Mouse (Mus musculus) heart, embryonic 13.5 days (tissue): ENCODE data around the gene Lrrc10b. TPM values are rescaled to one million over a fixed set of nuclear protein-coding genes. Genes with fewer than 3 reads are reported as not detected.

Experiments used
- ATAC-seq: fragments of 200-750 bp; cut with Nextera tagmentation; 2 replicates; pipeline ENCODE4 v1.8.0; 2017; ENCODE audit warnings: moderate TSS enrichment; ENCODE audit not compliant: insufficient number of reproducible peaks, low FRiP score, low TSS enrichment; ENCODE audit errors: extremely low read depth
- H3K27ac ChIP-seq: fragments of 300-500 bp; sonication (generic); replicated peaks from 2 replicates; pipeline ENCODE4 v1.5.1; 2015; ENCODE audit warnings: moderate library complexity, mild to moderate bottlenecking, inconsistent platforms
- H3K27me3 ChIP-seq: fragments of 300-500 bp; sonication (generic); replicated peaks from 2 replicates; pipeline ENCODE4 v1.6.1; 2015; ENCODE audit warnings: mild to moderate bottlenecking, inconsistent platforms
- H3K36me3 ChIP-seq: fragments of 300-500 bp; sonication (generic); 2 replicates; pipeline ENCODE4 v1.6.1; 2015; ENCODE audit warnings: mild to moderate bottlenecking, inconsistent platforms
- H3K4me1 ChIP-seq: fragments of 300-500 bp; sonication (generic); 2 replicates; pipeline ENCODE4 v1.6.1; 2015; ENCODE audit warnings: inconsistent platforms
- H3K4me2 ChIP-seq: fragments of 300-500 bp; sonication (generic); 2 replicates; pipeline ENCODE4 v1.6.1; 2015; ENCODE audit warnings: inconsistent platforms, mild to moderate bottlenecking, moderate library complexity
- H3K4me3 ChIP-seq: fragments of 300-500 bp; sonication (generic); 2 replicates; pipeline ENCODE4 v1.5.1; 2015; ENCODE audit warnings: moderate library complexity, mild to moderate bottlenecking, inconsistent platforms
- H3K9ac ChIP-seq: fragments of 300-500 bp; sonication (generic); 2 replicates; pipeline ENCODE4 v1.6.1; 2015; ENCODE audit warnings: inconsistent platforms, mild to moderate bottlenecking, moderate library complexity
- H3K9me3 ChIP-seq: fragments of 300-500 bp; sonication (generic); 2 replicates; pipeline ENCODE4 v1.6.1; 2016; ENCODE audit warnings: inconsistent platforms
- WGBS: fragments of 180-500 bp; shearing (Covaris S2); methylation state at CpG from one replicate; pipeline ENCODE4 v1.1.7; 2015; ENCODE audit warnings: mixed read lengths; 5-methylcytosine and 5-hydroxymethylcytosine counted together
- polyA plus RNA-seq: library from polyadenylated mRNA; unstranded; fragments of >200 nt; fragmentation: Nextera tagmentation; extraction: Ambion mirVana; gene quantifications from 2 replicates; pipeline ENCODE4 v1.2.1, GENCODE M21; 2015

The Lrrc10b gene
- polyA plus RNA-seq, 1 experiment from 2014 or later = 0.11 TPM

DNA sequence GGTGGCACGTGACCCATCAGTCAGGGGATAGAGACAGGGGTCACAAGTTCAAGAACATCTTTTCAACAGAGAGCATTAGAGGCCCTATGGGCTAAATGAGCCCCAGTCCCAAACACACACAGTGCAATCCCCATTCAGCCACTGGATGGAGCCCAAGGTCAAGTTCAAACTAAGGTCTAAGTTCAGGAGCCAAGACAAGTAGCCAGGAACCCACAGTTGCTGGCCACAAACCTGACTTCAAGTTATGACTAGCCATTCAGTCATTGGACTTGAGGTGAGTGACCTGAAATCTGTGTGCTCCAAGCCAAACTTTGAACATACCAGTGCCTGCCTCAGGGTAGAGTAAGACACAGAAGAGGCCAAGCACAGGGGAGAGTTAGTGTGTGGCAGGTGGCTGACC, 19.8 kb downstream of the Lrrc10b start:
- Histone ChIP-seq H3K36me3 (no peaks in the 10 kb centered on the region), H3K4me3 (no peak overlapping the region), H3K27ac (no peak overlapping the region), H3K4me2 (no peak overlapping the region), H3K27me3 (peaks cover 59% of the 10 kb centered on the region), H3K9ac (no peak overlapping the region), H3K9me3 (no peaks in the 10 kb centered on the region), H3K4me1 (peaks cover 23% of the 10 kb centered on the region)
- 48% methylated on average over 1 of the region's 1 CpGs for WGBS
- ATAC-seq = no peak

DNA sequence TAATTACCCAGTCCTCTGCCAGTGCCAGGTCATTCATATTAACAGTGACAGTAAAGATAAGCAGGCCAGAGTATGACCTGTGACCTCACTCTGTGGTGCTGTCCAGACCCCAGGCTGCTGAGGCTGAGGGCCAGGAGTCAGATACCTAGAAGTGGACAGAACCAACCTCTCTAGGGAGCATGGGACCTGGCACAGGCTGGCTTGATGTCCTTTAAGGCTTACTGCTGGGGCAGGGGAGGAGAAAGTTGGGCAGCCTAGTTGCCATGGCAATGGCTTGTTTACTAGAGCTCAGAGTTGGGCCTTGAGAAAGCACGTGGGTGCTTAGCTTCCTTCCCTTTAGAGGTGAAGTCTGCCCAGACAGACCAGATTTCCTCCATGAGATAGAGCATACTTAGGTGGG, 20.5 kb downstream of the Lrrc10b start:
- WGBS = 26% methylated on average over 1 of the region's 1 CpGs
- Histone ChIP-seq H3K9ac (no peak overlapping the region), H3K4me2 (no peak overlapping the region), H3K27ac (no peak overlapping the region), H3K36me3 (no peaks in the 10 kb centered on the region), H3K4me3 (no peak overlapping the region), H3K4me1 (peaks cover 25% of the 10 kb centered on the region), H3K9me3 (no peaks in the 10 kb centered on the region), H3K27me3 (peaks cover 59% of the 10 kb centered on the region)
- ATAC-seq = no peak

DNA sequence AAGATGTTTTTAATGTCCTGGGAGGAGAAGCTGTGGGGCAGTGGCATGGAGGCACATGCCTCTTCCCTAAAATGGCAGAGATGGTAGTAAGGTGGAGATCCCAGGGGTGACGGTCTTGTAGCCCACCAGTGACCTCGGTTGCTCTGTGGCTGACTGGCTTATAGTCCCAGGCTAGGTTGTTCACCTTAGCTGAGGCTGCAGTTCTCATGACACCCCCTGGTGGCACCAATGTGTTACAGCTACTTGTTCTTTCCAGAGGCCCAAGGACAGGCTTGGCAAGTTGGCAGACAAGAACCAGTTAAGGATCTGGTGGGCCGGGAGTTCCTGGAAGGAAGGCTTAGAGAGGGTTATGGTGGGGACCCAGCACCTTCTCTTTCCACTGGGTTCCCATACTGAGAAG, 21.4 kb downstream of the Lrrc10b start:
- 25% methylated on average over 3 of the region's 3 CpGs for WGBS

DNA sequence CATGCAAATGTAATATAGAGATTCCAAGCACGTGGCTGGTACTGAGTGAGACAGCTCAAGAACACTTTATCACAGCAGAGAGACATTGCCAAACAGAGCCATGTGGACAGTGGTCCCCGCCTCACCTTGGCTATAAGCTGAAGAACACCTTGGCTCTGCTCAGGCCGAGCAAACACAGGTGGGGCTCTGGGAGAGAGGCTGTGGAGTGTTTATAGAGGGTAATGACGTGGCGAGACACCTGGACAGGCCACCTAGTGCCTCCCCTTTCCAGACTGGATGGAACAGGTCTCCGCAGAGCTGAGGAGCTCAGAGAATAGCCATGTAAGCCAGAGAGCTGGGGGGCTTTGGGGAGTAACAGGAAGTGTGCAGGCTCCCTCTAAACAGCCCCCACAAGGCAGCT, 22.3 kb downstream of the Lrrc10b start:
- no peak overlapping the region for H3K4me3 ChIP-seq
- peaks cover 40% of the 10 kb centered on the region for H3K4me1 ChIP-seq
- H3K4me2 ChIP-seq = no peak overlapping the region
- 0 out of 2 replicates have a peak overlapping the region, but pooled peaks have one; percentile 37 for H3K27ac ChIP-seq
- H3K36me3 ChIP-seq = no peaks in the 10 kb centered on the region
- peaks cover 56% of the 10 kb centered on the region for H3K27me3 ChIP-seq
- no peak for ATAC-seq
- no peaks in the 10 kb centered on the region for H3K9me3 ChIP-seq
- 71% methylated on average over 6 of the region's 6 CpGs for WGBS
- H3K9ac ChIP-seq = no peak overlapping the region

More for the DNA sequence above, 21.4 kb downstream of the Lrrc10b start:
- H3K27ac ChIP-seq = no peak overlapping the region
- H3K27me3 ChIP-seq = peaks cover 56% of the 10 kb centered on the region
- H3K9ac ChIP-seq = no peak overlapping the region
- H3K9me3 ChIP-seq = no peaks in the 10 kb centered on the region
- H3K4me1 ChIP-seq = peaks cover 30% of the 10 kb centered on the region
- H3K4me2 ChIP-seq = no peak overlapping the region
- ATAC-seq = no peak
- H3K36me3 ChIP-seq = no peaks in the 10 kb centered on the region
- H3K4me3 ChIP-seq = no peak overlapping the region

DNA sequence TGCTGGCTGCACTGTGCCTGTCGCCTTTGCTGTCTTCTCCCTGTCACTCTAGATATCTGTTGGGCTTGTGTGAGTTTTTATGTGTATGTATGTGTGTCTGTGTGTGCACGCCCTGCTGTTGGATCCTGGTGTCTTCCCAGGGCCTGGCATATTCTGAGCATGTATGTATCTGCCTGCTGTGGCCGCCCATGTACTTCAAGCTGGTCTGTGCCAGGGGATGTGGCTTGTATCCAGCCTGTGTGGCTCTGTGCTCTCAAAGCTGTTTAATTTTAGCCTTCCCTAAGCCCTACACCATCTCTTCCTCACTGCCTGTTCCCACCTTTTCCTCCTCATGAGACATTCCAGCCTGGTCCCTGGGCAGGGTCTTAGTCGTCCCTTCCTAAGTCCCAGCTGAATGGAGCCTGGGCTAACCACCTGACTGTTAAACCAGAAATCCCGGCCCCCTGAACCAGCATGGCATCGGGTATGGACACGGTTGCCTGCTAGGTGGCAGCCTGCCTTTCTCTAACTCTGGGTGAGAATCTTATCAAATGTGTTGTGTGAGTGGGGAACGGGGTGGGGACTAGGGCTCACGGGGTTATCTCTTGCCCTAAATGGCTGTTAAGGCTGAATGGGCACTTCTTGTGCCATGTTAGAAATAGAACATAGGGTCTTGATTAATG, 23.3 kb downstream of the Lrrc10b start:
- Histone ChIP-seq H3K4me2 (0 out of 2 replicates have a peak overlapping the region, but pooled peaks have one; percentile 2), H3K9ac (peak overlapping the region; percentile 44), H3K36me3 (no peaks in the 10 kb centered on the region), H3K4me1 (peaks cover 44% of the 10 kb centered on the region), H3K27ac (peak overlapping the region; percentile 53), H3K4me3 (no peak overlapping the region), H3K9me3 (no peaks in the 10 kb centered on the region), H3K27me3 (peaks cover 47% of the 10 kb centered on the region)
- WGBS = 32% methylated on average over 9 of the region's 9 CpGs
- ATAC-seq = no peak

DNA sequence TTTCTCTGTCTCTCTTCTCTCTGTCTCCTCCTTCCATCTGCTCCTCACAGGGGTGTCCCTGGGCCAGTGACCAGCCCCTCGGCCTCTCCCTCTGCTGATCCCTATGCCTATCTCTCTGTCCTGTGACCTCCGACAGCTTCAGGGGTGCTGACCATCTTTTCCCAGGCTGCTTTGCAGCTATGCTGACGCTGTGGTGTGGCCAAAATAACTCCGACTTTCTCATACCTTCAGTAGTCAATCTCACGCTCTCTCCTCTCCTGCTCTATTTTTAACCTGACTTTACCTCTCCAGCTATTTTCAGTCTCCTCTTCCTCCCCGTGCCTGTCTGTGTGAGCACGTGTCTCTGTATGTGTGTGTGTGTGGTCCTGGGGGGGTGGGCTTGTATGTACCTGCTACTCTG, 24.0 kb downstream of the Lrrc10b start:
- H3K9me3 ChIP-seq = no peaks in the 10 kb centered on the region
- 0 out of 2 replicates have a peak overlapping the region, but pooled peaks have one; percentile 2 for H3K4me2 ChIP-seq
- H3K4me1 ChIP-seq = peaks cover 46% of the 10 kb centered on the region
- peaks cover 48% of the 10 kb centered on the region for H3K27me3 ChIP-seq
- H3K9ac ChIP-seq = peak overlapping the region; percentile 44
- H3K27ac ChIP-seq = peak overlapping the region; percentile 53
- no peaks in the 10 kb centered on the region for H3K36me3 ChIP-seq
- no peak for ATAC-seq
- no peak overlapping the region for H3K4me3 ChIP-seq
- 36% methylated on average over 7 of the region's 7 CpGs for WGBS

DNA sequence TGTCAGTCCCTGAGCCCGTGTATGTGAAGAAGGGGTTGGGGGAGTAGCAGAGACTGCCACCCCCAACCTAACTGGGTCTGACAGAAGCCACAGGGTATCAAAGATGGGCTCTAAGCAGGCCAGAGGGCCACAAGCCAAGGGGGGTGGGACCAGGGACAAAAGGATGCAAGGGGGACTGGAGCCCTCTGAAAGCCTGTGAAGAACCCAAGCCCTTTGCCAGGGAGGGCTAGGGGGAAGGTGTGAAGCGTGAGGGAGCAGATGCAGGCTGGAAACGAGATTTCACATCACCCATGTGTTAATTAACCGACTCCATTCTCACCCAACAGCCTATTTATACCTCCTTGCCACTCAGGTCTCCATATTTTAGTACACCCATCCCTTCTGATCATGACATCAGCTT, 25.4 kb downstream of the Lrrc10b start:
- Histone ChIP-seq H3K27ac (no peak overlapping the region), H3K36me3 (no peaks in the 10 kb centered on the region), H3K4me3 (no peak overlapping the region), H3K9me3 (no peaks in the 10 kb centered on the region), H3K27me3 (peaks cover 62% of the 10 kb centered on the region), H3K9ac (0 out of 2 replicates have a peak overlapping the region, but pooled peaks have one; percentile 10), H3K4me2 (no peak overlapping the region), H3K4me1 (peaks cover 55% of the 10 kb centered on the region)
- WGBS = 47% methylated on average over 4 of the region's 4 CpGs
- no peak for ATAC-seq

DNA sequence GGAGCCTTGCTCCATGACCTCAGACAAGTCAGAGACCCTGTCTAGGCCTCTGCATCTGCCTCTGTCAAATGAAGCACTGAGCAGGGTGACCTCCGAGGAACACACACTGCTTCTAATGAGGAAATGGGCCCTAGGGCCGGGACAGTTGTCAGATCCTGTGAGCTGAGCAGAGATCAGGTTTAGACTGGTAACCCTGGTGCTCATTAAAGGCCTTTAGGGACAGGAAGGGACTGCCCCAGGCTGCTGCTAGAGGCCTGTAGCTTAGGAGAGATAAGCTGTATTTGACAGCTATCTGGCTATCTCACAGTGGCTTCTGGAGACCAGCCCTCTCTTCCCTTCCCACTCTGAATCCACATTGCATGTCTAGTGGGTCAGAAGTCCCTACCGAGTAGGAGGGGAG, 25.9 kb downstream of the Lrrc10b start:
- Histone ChIP-seq H3K36me3 (no peaks in the 10 kb centered on the region), H3K4me2 (no peak overlapping the region), H3K4me1 (peaks cover 59% of the 10 kb centered on the region), H3K27ac (no peak overlapping the region), H3K4me3 (no peak overlapping the region), H3K9me3 (no peaks in the 10 kb centered on the region), H3K27me3 (peaks cover 62% of the 10 kb centered on the region), H3K9ac (0 out of 2 replicates have a peak overlapping the region, but pooled peaks have one; percentile 10)
- 15% methylated on average over 3 of the region's 3 CpGs for WGBS
- ATAC-seq = no peak

DNA sequence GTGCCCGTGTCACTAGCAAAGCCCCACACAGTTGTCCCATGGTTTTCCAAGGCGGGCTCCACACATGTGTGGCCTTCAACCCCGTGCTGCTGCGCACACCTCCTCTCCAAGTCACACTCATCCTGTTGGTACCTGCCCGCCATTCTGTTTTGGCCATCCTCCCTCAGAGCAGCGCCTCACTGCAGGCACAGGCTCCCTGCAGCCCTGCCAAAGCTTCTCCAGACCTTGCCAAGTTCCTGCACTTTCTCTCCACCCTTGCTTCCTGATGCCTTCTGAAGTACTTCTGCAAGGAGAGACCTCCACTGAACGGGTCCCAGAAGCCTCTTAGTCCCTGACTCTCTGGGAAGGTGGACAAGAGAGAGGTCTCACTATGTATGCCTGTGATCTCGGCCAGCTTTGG, 27.9 kb downstream of the Lrrc10b start:
- 71% methylated on average over 8 of the region's 8 CpGs for WGBS
- ATAC-seq = no peak
- Histone ChIP-seq H3K27ac (no peak overlapping the region), H3K4me3 (no peak overlapping the region), H3K9me3 (no peaks in the 10 kb centered on the region), H3K4me2 (no peak overlapping the region), H3K9ac (no peak overlapping the region), H3K36me3 (no peaks in the 10 kb centered on the region), H3K27me3 (peaks cover 72% of the 10 kb centered on the region), H3K4me1 (peaks cover 57% of the 10 kb centered on the region)

DNA sequence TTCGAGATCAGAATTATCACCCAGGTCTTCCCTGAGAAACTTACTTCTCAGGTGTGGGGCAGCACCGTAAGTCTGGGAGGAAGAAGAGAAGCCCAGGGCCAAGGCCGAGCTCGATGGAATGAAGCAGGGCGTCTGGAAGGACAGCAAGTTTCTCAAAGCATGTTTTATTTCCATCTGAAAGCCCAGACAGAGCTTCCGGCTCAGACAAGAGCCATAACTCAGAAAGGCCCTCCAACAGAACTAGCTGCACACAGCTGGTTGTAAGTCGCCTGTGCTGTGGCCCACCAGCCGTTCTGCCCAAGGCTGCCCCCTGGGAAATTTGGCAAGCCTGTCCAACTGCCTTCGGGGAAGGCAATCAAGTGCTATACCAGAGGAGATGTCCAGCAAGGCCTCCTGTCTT, 29.8 kb downstream of the Lrrc10b start:
- Histone ChIP-seq H3K9me3 (no peaks in the 10 kb centered on the region), H3K4me3 (no peak overlapping the region), H3K4me2 (no peak overlapping the region), H3K4me1 (peaks cover 46% of the 10 kb centered on the region), H3K9ac (no peak overlapping the region), H3K27ac (no peak overlapping the region), H3K27me3 (peaks cover 83% of the 10 kb centered on the region), H3K36me3 (no peaks in the 10 kb centered on the region)
- 81% methylated on average over 9 of the region's 9 CpGs for WGBS
- ATAC-seq = no peak

DNA sequence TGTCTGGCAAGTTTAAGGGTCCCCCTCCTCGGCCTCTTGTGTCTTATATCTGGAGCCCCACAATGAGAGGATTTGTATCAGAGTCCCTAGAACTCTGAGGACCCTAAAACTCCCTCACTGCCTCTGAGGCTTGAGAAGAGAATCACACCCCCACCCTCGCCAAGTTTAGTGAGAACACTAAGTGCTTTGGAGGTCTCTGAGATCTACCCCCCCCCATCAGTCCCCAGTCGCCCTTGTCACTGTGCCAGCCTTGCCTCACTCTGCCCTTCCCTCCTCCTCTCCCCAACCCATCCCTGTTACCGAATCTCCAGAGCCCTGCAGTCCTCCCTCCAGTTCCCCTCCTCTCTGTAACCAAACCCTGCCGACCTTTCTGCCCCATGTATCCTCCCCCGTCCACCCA, 30.5 kb downstream of the Lrrc10b start:
- 45% methylated on average over 6 of the region's 6 CpGs for WGBS
- Histone ChIP-seq H3K9ac (no peak overlapping the region), H3K4me3 (no peak overlapping the region), H3K9me3 (no peaks in the 10 kb centered on the region), H3K36me3 (no peaks in the 10 kb centered on the region), H3K27me3 (peaks cover 79% of the 10 kb centered on the region), H3K4me2 (no peak overlapping the region), H3K4me1 (peaks cover 51% of the 10 kb centered on the region), H3K27ac (no peak overlapping the region)
- no peak for ATAC-seq

DNA sequence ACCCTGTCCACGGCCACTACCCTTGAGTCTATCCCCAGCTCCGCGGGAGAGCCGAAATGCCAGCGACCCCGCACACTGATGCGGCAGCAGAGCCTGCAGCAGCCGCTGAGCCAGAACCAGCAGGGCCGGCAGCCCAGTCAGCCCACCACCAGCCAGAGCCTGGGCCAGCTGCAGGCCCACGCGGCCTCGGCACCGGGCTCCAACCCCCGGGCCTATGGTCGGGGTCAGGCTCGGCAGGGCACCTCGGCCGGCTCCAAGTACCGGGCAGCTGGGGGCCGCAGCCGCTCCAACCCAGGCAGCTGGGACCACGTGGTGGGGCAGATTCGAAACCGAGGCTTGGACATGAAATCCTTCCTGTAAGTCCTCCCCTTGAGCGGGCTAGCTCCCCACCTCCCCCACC, 31.0 kb downstream of the Lrrc10b start:
- Histone ChIP-seq H3K36me3 (no peaks in the 10 kb centered on the region), H3K4me2 (no peak overlapping the region), H3K9me3 (no peaks in the 10 kb centered on the region), H3K9ac (no peak overlapping the region), H3K4me3 (no peak overlapping the region), H3K27me3 (peaks cover 81% of the 10 kb centered on the region), H3K27ac (no peak overlapping the region), H3K4me1 (peaks cover 51% of the 10 kb centered on the region)
- 32% methylated on average over 25 of the region's 25 CpGs for WGBS
- no peak for ATAC-seq
